Mouse (Mus musculus): ENCODE data around the gene Cbl.

Cbl gene

GRCm38 (mm10) chr9:44240399-44240798 is 6.5 kb upstream of the Cbl start, which contains the start of gene Ccdc153:
Gene Ccdc153, plus strand, starts transcription at chr9:44240676.
- DNase-seq (ENCODE audit: low spot score in 2 of 2), result no peak

- DNase-seq (ENCODE audit: low spot score in 2 of 2), result no peak
Observed at GRCm38 (mm10) chr9:44239447-44239846, 5.6 kb upstream of the Cbl start.

GRCm38 (mm10) chr9:44238501-44239190 is 4.8 kb upstream of the Cbl start:
- DNase-seq (ENCODE audit: low spot score in 2 of 2), result no peak

GRCm38 (mm10) chr9:44237128-44237527 is 3.3 kb upstream of the Cbl start:
- no peak for DNase-seq (ENCODE audit: low spot score in 2 of 2)

GRCm38 (mm10) chr9:44236601-44237000 is 2.8 kb upstream of the Cbl start:
- DNase-seq (ENCODE audit: low spot score in 2 of 2), result no peak

GRCm38 (mm10) chr9:44234479-44235427 is 904 bp upstream of the Cbl start:
- no peak for DNase-seq (ENCODE audit: low spot score in 2 of 2)

GRCm38 (mm10) chr9:44233021-44233801 is 638 bp downstream of the Cbl start:
- DNase-seq (ENCODE audit: low spot score in 2 of 2), result no peak

GRCm38 (mm10) chr9:44231609-44232008 is 2.2 kb downstream of the Cbl start:
- no peak for DNase-seq (ENCODE audit: low spot score in 2 of 2)

GRCm38 (mm10) chr9:44225993-44226392 is 7.9 kb downstream of the Cbl start:
- no peak for DNase-seq (ENCODE audit: low spot score in 2 of 2)

- DNase-seq (ENCODE audit: low spot score in 2 of 2), result no peak
Observed at GRCm38 (mm10) chr9:44213538-44213937, 20.3 kb downstream of the Cbl start.

- DNase-seq (ENCODE audit: low spot score in 2 of 2), result no peak
Observed at GRCm38 (mm10) chr9:44212406-44212805, 21.4 kb downstream of the Cbl start.

- no peak for DNase-seq (ENCODE audit: low spot score in 2 of 2)
Observed at GRCm38 (mm10) chr9:44209416-44209815, 24.4 kb downstream of the Cbl start.

- DNase-seq (ENCODE audit: low spot score in 2 of 2), result no peak
Observed at GRCm38 (mm10) chr9:44207840-44208239, 26.0 kb downstream of the Cbl start.

- DNase-seq (ENCODE audit: low spot score in 2 of 2), result no peak
Observed at GRCm38 (mm10) chr9:44200458-44200857, 33.4 kb downstream of the Cbl start.

- DNase-seq (ENCODE audit: low spot score in 2 of 2), result no peak
Observed at GRCm38 (mm10) chr9:44199580-44199979, 34.3 kb downstream of the Cbl start.

- no peak for DNase-seq (ENCODE audit: low spot score in 2 of 2)
Observed at GRCm38 (mm10) chr9:44199166-44199565, 34.7 kb downstream of the Cbl start.

- no peak for DNase-seq (ENCODE audit: low spot score in 2 of 2)
Observed at GRCm38 (mm10) chr9:44196354-44196753, 37.5 kb downstream of the Cbl start.

GRCm38 (mm10) chr9:44194000-44194399 is 39.8 kb downstream of the Cbl start:
- no peak for DNase-seq (ENCODE audit: low spot score in 2 of 2)

GRCm38 (mm10) chr9:44192794-44193193 is 41.1 kb downstream of the Cbl start:
- DNase-seq (ENCODE audit: low spot score in 2 of 2), result no peak

GRCm38 (mm10) chr9:44192312-44192711 is 41.5 kb downstream of the Cbl start:
- no peak for DNase-seq (ENCODE audit: low spot score in 2 of 2)

- DNase-seq (ENCODE audit: low spot score in 2 of 2), result no peak
Observed at GRCm38 (mm10) chr9:44191166-44191565, 42.7 kb downstream of the Cbl start.

GRCm38 (mm10) chr9:44188223-44188622 is 45.6 kb downstream of the Cbl start:
- no peak for DNase-seq (ENCODE audit: low spot score in 2 of 2)
